Mouse (Mus musculus): ENCODE results near the gene Gpc5. TPM values are rescaled to one million over a fixed set of nuclear protein-coding genes. Genes with fewer than 3 reads are reported as not detected.
A peak's percentile ranks its signal among the peaks of the same experiment; 100 is the strongest.

The Gpc5 gene
- total and polyA plus RNA-seq, 2 experiments from 2014 or later, result 13.8 to 23.0 TPM

DNA sequence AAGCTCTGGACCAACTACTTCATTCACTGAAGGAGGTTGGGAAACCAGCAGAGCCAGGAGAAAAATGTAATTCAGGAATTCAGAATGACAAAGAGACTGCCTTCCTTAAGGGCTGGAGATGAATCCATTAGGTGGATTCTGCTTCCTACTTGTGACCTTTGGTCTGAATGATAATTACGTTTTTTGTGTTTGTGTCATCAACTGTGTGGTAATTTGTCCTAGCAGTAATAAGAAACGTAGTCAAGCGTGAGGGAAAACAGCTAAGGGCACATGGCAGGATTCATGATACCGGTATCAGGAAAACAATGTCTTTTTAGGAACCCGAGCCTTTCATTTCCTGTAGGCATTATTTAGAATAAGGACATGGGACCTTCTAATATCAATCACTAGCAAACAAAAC, 1045.3 kb downstream of the Gpc5 start:
- Histone ChIP-seq H3K4me2 (ENCODE audit: low read depth, low read length, poor library complexity, severe bottlenecking) (no peak overlapping the region), H3K9ac (replicated peaks; ENCODE audit: low read length, poor library complexity, severe bottlenecking) (no peak overlapping the region), H3K27me3 (ENCODE audit: insufficient read depth, low read length) (no peaks in the 10 kb centered on the region), H3K4me1 (ENCODE audit: insufficient read depth, low read length) (no peaks in the 10 kb centered on the region), H3K9me3 (ENCODE audit: low read length) (no peaks in the 10 kb centered on the region), H3K4me3 (ENCODE audit: low read depth, low read length) (no peak overlapping the region), H3K36me3 (ENCODE audit: insufficient read depth, low read length) (no peaks in the 10 kb centered on the region), H3K27ac (ENCODE audit: low read depth, low read length) (no peak overlapping the region)
- TF ChIP-seq CTCF (IDR thresholded peaks at IDR 0.05), result no peak
- WGBS, result 46% methylated on average over 5 of the region's 5 CpGs
- no peak for ATAC-seq (ENCODE audit: low FRiP score)
- DNase-seq (ENCODE audit: low spot score), result no peak

DNA sequence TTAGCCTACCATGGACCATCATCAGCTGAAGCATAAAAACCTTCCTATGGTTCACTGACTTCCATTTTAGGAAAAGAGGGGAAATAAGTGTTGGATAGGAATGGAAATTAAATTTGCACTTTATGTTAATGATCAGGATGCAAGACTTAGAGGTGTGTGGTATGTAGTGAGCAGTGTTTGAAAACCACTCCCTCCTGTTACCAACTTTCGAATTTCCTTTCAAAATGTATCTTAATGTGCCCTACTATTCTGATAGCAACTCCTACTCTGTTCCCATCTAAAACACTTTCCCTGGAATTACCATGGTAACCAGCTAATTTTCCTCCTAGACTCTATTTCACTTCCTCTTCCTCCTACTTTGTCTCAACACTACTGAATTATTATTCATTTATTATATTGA, 1045.8 kb downstream of the Gpc5 start:
- no peak for DNase-seq (ENCODE audit: low spot score)
- no peak overlapping the region for H3K9ac ChIP-seq (replicated peaks; ENCODE audit: low read length, poor library complexity, severe bottlenecking)
- no peak overlapping the region for H3K4me2 ChIP-seq (ENCODE audit: low read depth, low read length, poor library complexity, severe bottlenecking)
- H3K4me3 ChIP-seq (ENCODE audit: low read depth, low read length), result no peak overlapping the region
- H3K27ac ChIP-seq (ENCODE audit: low read depth, low read length), result no peak overlapping the region
- H3K4me1 ChIP-seq (ENCODE audit: insufficient read depth, low read length), result no peaks in the 10 kb centered on the region
- WGBS, result 78% methylated on average over 1 of the region's 1 CpGs
- no peak for TF ChIP-seq CTCF (IDR thresholded peaks at IDR 0.05)
- no peak for ATAC-seq (ENCODE audit: low FRiP score)
- no peaks in the 10 kb centered on the region for H3K36me3 ChIP-seq (ENCODE audit: insufficient read depth, low read length)
- H3K9me3 ChIP-seq (ENCODE audit: low read length), result no peaks in the 10 kb centered on the region
- H3K27me3 ChIP-seq (ENCODE audit: insufficient read depth, low read length), result no peaks in the 10 kb centered on the region

- no peaks in the 10 kb centered on the region for H3K9me3 ChIP-seq (ENCODE audit: low read length)
- no peak overlapping the region for H3K4me3 ChIP-seq (ENCODE audit: low read depth, low read length)
- no peaks in the 10 kb centered on the region for H3K27me3 ChIP-seq (ENCODE audit: insufficient read depth, low read length)
- H3K4me2 ChIP-seq (ENCODE audit: low read depth, low read length, poor library complexity, severe bottlenecking), result no peak overlapping the region
- DNase-seq (ENCODE audit: low spot score) (no peak), ATAC-seq (ENCODE audit: low FRiP score) (no peak)
- 27% methylated on average over 2 of the region's 2 CpGs for WGBS
- H3K36me3 ChIP-seq (ENCODE audit: insufficient read depth, low read length), result no peaks in the 10 kb centered on the region
- TF ChIP-seq CTCF (IDR thresholded peaks at IDR 0.05), result no peak
- no peak overlapping the region for H3K27ac ChIP-seq (ENCODE audit: low read depth, low read length)
- no peak overlapping the region for H3K9ac ChIP-seq (replicated peaks; ENCODE audit: low read length, poor library complexity, severe bottlenecking)
- no peaks in the 10 kb centered on the region for H3K4me1 ChIP-seq (ENCODE audit: insufficient read depth, low read length)
These were observed 1070.6 kb downstream of the Gpc5 start for GRCm38 (mm10) chr14:116162586-116162985.

DNA sequence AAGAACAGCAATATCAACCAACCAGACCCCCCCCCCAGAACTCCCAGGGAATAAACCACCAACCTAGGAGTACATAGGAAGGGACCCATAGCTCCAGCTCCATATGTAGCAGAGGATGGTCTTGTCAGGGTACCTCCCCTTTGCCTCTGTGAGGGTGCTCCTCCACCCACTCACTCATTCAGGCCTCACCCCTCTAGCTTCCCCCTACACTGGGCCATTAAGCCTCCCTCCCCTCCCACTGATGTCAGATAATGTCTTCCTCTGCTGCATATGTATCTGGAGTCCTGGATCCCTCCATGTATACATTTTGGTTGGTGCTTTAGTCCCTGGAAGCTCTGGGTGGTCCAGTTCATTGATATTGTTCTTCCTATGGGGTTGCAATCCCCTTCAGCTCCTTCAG, 1075.4 kb downstream of the Gpc5 start:
- no peaks in the 10 kb centered on the region for H3K9me3 ChIP-seq (ENCODE audit: low read length)

GRCm38 (mm10) chr14:116169129-116169528, 1077.1 kb downstream of the Gpc5 start:
- DNase-seq (ENCODE audit: low spot score) (peak; percentile 25), ATAC-seq (ENCODE audit: low FRiP score) (no peak)
- Histone ChIP-seq H3K27me3 (ENCODE audit: insufficient read depth, low read length) (no peaks in the 10 kb centered on the region), H3K4me1 (ENCODE audit: insufficient read depth, low read length) (no peaks in the 10 kb centered on the region), H3K4me2 (ENCODE audit: low read depth, low read length, poor library complexity, severe bottlenecking) (no peak overlapping the region), H3K9ac (replicated peaks; ENCODE audit: low read length, poor library complexity, severe bottlenecking) (no peak overlapping the region), H3K36me3 (ENCODE audit: insufficient read depth, low read length) (no peaks in the 10 kb centered on the region), H3K27ac (ENCODE audit: low read depth, low read length) (no peak overlapping the region), H3K9me3 (ENCODE audit: low read length) (no peaks in the 10 kb centered on the region), H3K4me3 (ENCODE audit: low read depth, low read length) (no peak overlapping the region)
- WGBS, result 74% methylated on average over 5 of the region's 5 CpGs
- TF ChIP-seq CTCF (IDR thresholded peaks at IDR 0.05), result no peak

More for the DNA sequence above, 1075.4 kb downstream of the Gpc5 start:
- ATAC-seq (ENCODE audit: low FRiP score) (no peak), DNase-seq (ENCODE audit: low spot score) (no peak)
- H3K9ac ChIP-seq (replicated peaks; ENCODE audit: low read length, poor library complexity, severe bottlenecking), result no peak overlapping the region
- H3K36me3 ChIP-seq (ENCODE audit: insufficient read depth, low read length), result no peaks in the 10 kb centered on the region
- TF ChIP-seq CTCF (IDR thresholded peaks at IDR 0.05), result no peak
- H3K4me3 ChIP-seq (ENCODE audit: low read depth, low read length), result no peak overlapping the region
- H3K27ac ChIP-seq (ENCODE audit: low read depth, low read length), result no peak overlapping the region
- no peak overlapping the region for H3K4me2 ChIP-seq (ENCODE audit: low read depth, low read length, poor library complexity, severe bottlenecking)
- H3K4me1 ChIP-seq (ENCODE audit: insufficient read depth, low read length), result no peaks in the 10 kb centered on the region
- no peaks in the 10 kb centered on the region for H3K27me3 ChIP-seq (ENCODE audit: insufficient read depth, low read length)

DNA sequence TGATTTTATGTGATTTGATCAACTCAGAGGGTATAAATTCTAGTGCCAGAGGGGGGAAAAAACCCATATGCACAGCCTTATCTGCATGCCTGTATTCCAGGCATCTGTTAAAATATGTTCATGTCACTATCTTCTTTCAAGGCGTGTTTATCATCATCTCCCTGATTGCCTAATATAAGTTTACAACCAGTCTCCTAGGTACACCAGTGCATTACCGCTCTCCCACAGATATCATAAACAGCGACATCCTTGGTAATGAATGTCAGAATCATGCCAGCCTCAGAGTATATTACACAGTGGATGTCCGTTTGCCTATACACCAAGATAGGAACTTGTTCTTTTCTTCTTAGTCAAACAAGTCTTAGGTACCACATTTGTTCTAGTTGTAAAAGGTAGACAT, 1095.0 kb downstream of the Gpc5 start:
- ATAC-seq (ENCODE audit: low FRiP score), result no peak
- no peak for DNase-seq (ENCODE audit: low spot score)
- 79% methylated on average over 4 of the region's 4 CpGs for WGBS

More for the DNA sequence above, 1095.0 kb downstream of the Gpc5 start:
- Histone ChIP-seq H3K9me3 (ENCODE audit: low read length) (no peaks in the 10 kb centered on the region), H3K4me1 (ENCODE audit: insufficient read depth, low read length) (no peaks in the 10 kb centered on the region), H3K4me3 (ENCODE audit: low read depth, low read length) (no peak overlapping the region), H3K27ac (ENCODE audit: low read depth, low read length) (no peak overlapping the region), H3K27me3 (ENCODE audit: insufficient read depth, low read length) (no peaks in the 10 kb centered on the region), H3K9ac (replicated peaks; ENCODE audit: low read length, poor library complexity, severe bottlenecking) (no peak overlapping the region), H3K4me2 (ENCODE audit: low read depth, low read length, poor library complexity, severe bottlenecking) (no peak overlapping the region), H3K36me3 (ENCODE audit: insufficient read depth, low read length) (no peaks in the 10 kb centered on the region)
- TF ChIP-seq CTCF (IDR thresholded peaks at IDR 0.05), result no peak
